Mouse (Mus musculus): ENCODE data around the gene Eif3l.
A peak's percentile ranks its signal among the peaks of the same experiment; 100 is the strongest.

The Eif3l gene

GRCm38 (mm10) chr15:79124331-79124875 is 49.4 kb downstream of the Eif3l start:
- no peak for DNase-seq

GRCm38 (mm10) chr15:79126217-79126932 is 51.4 kb downstream of the Eif3l start:
- peak; percentile 70 to 74 for DNase-seq

DNA sequence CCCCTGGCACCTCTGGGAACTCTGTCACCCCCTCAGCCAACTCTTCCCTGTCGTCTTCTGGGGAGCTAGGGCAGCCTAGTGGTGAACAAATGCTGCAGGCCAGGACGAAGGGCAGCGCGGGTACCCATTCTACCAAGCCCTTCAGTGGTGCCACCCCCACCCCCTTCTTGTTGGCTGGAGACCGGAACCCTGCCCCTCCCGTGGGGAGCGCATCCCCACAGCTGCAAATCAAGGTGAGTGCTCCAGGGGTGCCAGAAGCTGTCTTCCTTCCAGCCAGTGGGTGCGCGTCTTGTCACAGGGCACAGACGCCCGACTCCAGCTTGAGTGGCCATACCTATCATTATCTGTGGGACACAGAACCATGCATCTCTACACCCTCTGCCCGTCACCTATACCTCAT is 52.1 kb downstream of the Eif3l start:
- DNase-seq: no peak

DNA sequence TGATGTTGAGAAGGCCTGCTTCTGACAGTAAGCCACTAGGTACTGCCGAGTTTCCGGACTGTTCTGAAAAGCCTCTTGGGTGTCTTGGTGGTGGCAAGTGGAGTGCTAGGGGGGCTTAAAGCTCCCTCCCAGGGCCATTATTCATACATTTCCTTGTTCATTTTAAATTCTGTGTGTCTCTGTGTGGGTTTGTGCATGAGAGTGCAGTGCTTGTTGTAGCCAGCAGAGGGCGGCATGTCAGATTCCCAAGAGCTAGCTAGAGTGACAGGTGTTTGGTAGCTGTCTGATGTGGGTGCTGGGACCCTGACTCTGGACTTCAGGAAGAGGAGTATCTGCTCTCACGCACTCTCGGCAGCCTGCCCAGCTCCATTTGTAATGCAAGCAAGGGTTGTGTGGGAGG is 53.2 kb downstream of the Eif3l start:
- no peak for DNase-seq

DNA sequence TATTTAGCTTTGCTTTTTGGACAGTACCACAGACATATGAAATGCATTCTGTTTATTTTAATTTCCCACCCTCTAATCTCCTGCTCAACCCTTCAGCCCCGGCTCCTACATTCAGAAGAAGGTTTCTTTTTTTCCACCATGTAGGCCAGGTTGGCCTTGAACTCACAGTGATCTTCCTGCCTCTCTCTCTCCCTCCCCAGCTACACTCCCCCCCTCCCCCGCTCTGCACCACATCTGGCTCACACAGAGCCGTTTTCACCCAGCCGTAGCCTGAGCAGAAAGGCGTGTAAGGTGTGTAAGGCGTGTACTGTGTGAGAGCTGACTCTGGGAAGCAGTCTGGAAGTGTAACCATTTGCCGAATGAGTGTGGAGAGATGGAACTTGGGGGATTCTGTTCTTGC is 54.3 kb downstream of the Eif3l start:
- DNase-seq: no peak

- peak; percentile 80 to 88 for DNase-seq
These were observed 55.8 kb downstream of the Eif3l start for GRCm38 (mm10) chr15:79130782-79131181.

GRCm38 (mm10) chr15:79131442-79131841 is 56.5 kb downstream of the Eif3l start:
- peak; percentile 90 to 95 for DNase-seq

GRCm38 (mm10) chr15:79133191-79133661 is 58.2 kb downstream of the Eif3l start:
- DNase-seq: peak in 1 of 2 experiments; percentile 74

GRCm38 (mm10) chr15:79134496-79135270 is 59.7 kb downstream of the Eif3l start:
- DNase-seq: peak in 1 of 2 experiments; percentile 59

- no peak for DNase-seq
These were observed 60.4 kb downstream of the Eif3l start for GRCm38 (mm10) chr15:79135332-79135731.

- DNase-seq: peak in 1 of 2 experiments; percentile 75
These were observed 61.0 kb downstream of the Eif3l start for GRCm38 (mm10) chr15:79135783-79136575.

DNA sequence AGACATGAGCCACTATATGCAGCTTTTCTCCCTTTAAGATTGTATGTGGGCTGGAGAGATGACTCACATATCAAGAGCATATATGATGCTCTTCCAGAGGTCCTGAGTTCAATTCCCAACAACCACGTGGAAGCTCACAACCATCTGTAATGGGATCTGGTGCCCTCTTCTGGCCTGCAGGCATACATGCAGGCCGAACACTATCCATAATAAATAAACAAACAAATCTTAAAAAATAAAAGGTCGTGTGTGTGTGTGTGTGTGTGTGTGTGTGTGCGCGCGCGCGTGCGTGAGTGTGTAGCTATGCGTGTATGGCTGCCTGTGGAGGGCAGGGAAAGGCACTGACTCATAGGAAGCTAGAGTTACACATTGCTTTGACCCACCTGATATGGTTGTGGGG is 64.7 kb downstream of the Eif3l start:
- no peak for DNase-seq

GRCm38 (mm10) chr15:79140866-79141565 is 66.0 kb downstream of the Eif3l start, which contains the start of the genes Polr2f and 1700088E04Rik:
Gene Polr2f (plus strand): TSS chr15:79141009.
Gene 1700088E04Rik (minus strand): TSS chr15:79141253.
- DNase-seq: peak; percentile 94 to 97

GRCm38 (mm10) chr15:79141566-79141917 is 66.6 kb downstream of the Eif3l start:
- no peak for DNase-seq

GRCm38 (mm10) chr15:79143316-79143715 is 68.3 kb downstream of the Eif3l start:
- no peak for DNase-seq

All from kidney, postnatal 25 days (tissue).